Mouse (Mus musculus) frontal cortex, postnatal 25 days (tissue): ENCODE data around the gene Brd2.

ENCODE experiments used
- DNase-seq, 2 experiments: peaks; one replicate each; pipeline ENCODE4 v3.0.0; 2022; ENCODE audit warnings: low spot score in 2 of 2

Gene Brd2

DNA sequence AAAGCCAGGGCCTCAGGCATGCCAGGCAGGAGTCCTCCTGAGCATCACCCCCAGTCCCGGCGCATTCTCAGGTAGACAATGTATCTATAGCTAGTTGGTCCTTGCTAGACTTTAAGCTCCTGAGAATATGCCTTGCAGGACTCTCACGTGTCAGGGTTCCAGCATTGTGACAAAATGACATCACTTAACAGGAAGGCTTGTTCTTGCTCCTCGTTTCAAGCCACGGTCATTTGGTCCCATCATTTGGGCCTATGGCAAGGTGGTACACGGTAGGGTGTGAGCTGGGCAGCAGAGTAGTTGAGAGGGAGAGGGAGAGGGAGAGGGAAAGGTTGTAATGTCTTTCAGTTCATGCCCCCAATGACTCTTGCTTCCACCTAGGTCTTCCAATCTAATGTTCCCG lies 9.5 kb upstream of the Brd2 start:
- no peak for DNase-seq

DNA sequence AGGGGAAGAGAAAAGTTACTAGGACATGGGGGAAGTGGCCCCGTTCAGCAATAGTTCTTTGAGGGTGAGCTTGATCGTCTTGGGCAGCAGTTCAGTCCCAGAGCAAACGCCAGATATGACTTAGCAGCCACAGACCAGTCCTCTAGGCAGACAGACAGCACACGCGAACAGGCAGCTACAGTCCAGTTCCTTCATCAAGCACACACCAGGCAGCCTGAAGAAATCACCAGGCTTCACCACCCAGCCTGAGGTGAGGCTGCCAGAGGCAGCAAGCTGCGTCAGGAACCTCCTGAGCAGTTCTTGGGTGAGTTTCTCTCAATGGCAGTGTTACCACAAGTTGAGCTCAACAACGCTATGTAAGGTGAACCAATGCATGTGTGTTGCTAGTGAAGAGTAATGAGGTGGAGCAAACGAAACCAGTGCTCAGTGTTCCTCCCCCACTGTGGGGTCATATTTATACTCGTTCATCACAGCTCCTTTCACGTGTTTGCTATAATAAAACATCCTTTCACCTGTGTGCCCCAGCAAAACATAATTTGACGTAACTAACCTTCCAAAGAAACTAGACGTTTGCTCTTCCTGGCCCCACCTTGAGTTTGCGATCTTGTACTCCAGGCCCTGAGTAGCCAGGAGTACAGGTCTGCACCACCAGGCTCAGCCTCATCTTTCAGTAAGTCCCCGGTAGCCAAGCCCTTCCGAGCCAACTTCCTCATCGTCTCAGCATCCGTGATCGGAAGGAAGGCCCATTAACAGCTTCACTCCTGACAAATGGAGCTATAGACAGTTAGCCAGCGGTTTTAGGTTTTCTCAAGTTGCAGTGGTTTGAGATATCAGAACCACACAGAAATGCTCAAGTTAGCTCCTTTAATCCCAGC lies 7.9 kb upstream of the Brd2 start:
- no peak for DNase-seq

DNA sequence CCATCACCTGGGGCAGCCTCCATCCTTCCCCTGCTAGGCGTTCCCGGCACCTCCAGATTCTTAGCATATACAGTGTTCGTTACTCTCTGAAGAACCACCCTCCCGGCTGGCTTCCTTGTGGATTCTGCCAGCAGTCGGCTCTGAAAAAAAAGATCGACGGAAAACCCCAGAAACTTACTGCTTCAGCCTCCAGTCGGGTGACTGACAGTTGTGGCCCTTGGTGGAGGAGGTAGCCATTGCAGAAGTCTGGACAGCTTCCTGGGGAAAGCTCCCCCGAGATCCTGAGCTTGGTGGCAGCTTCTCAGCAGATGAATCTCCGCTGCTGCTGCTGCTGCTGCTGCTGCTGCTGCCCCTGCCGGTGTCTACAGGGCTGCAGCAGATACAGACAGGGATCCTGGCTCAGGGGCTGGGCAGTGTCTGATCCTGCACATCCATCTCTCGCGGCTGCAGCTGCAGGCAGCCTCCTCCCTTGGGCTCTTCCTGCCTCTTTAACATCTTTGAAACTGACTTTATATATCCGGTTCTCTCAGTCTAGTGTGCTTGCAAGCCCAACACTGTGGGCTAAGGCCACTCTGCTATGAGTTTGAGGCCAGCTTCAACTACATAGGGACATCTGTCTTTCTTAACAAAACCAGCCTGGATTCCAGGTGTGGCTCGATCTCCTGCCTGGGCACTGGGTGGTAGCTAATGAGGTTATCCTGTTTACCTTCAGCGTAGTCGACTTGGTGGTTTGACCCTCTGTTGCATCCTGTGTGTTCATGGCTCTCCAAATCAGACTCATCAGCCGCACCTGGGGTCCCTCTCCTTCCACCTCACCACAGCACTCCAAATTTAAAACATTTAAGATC lies 6.7 kb upstream of the Brd2 start:
- no peak for DNase-seq

DNA sequence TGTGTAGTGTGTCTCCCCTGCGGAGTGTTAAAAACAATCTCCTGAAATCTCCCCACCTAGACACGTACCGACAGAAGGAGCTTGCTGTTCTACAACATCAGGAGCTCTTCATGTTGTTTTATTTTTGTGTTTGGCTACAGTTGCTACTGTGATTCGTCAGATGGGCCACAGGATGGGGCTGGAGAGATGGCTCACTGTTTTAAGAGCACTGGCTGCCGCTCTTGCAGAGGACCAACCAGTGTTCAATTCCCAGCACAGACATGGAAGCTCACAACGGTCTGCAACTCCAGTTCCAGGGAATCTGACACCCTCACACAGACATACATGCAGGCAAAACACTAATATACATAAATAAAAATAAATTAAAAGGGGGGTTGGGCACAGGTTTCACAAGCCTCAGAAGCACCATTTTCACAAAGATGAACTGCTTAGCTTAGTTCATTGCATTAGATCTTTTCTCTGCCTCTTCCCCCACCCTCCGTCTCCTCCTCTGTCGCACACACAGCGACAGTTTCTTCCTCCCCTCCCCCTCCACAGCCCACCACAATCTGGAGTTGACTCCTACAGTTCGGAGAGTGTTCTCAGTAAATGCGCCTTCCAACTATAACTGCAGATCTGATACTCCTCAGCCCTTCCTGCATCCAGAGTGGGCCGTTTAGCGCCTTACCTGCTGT lies 6.0 kb upstream of the Brd2 start:
- no peak for DNase-seq

DNA sequence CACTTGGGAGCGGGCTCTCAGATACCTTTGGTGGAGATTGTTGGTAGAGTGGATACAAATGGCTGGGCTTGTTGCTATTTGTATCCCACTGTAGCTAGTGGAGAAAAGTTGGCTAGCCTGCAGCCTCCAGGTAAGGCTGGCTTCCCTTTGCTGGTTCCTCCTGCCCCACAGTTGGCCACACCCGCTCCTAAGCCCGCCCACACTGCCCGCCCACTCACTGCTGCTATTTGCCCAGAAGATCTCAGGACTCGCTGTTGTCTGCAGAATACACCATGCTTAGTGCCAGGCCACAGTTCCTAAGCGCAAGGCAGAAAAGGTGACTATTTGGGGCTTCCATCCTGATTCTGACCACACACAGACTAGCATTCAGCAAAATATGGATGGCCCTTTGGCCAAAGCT lies 5.0 kb upstream of the Brd2 start:
- no peak for DNase-seq

DNA sequence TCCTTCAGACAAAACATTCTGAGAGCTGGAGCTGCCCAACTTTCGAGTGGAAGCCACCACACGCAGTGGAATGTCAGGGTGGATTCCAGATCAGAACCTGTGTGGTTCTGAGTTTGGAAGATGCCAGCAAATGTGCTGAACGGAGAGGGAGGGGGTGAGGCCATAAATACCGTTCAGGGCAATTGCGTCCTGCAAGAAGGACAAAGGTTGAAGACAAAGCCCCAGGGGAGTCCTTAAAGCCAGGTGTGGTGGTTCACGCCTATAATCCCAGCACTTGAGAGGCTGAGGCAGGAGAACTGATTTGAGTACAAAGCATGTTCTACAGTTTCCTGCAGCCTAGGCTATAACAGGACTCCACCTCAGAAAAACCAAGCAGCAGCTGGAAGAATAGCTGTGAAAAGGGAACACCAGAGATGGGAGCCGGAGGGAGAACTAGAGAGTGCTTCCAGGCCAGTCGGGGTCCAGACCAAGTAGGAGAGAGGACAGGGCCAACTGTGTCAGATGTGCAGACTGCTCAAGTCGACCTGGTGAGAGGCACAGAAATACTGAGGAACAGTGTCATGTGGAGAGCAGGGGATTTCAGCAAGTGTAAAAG lies 4.5 kb upstream of the Brd2 start:
- no peak for DNase-seq

DNA sequence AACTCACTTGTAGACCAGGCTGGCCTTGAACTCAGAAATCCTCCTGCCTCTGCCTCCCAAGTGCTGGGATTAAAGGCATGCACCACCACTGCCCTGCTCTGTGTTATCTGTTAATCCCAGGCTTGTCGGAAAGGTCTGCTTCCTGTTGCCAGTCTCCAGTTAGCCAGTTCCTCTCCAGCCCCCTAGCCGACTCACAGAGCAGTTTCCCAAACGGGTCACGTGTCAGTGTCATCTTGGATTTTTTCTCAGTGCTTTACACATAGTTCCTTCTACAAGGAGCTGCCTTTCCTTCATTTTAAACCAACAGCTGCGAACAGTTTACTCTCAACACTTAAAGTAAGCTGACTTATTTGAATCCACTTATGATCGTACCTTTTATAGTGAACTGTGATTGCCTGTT lies 2.2 kb upstream of the Brd2 start:
- no peak for DNase-seq

DNA sequence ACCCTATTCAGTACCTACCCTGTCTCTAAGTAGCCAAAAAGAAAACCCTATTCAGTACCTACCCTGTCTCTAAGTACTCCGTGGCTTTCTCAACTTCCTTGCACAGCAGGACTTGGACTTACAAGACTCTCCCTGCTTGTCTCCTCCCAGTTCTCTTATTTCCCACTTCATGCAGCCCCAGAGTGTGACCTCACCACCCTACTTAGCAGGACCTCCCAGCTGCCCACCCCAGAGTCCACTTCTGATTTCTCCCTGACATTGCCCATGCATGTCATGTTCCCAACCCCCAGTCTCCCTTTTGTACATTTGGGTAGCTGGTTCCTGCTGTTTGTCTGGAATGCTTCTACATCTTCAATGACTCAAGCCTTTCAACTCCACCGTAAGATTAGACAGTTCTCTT lies 1.1 kb upstream of the Brd2 start:
- DNase-seq: no peak

DNA sequence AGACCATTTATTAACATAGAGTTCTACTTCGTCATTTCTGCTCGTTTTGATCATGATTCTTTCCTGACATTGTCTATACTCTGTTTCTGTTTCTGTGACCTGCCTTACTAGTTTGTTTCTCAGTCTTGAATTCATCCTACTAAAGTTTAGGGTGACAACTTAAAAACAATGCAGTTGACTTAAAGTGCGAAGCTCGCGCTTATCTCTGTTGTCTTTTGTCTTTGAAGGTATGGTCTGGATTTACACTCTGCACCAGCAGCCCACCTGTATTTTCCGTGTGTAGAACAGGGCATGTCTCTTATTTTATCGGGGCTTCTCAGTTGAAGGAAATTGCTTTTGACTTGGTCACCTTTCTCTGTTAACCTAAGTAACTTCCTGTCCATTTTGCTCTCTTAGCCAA lies 677 bp upstream of the Brd2 start:
- DNase-seq: no peak

DNA sequence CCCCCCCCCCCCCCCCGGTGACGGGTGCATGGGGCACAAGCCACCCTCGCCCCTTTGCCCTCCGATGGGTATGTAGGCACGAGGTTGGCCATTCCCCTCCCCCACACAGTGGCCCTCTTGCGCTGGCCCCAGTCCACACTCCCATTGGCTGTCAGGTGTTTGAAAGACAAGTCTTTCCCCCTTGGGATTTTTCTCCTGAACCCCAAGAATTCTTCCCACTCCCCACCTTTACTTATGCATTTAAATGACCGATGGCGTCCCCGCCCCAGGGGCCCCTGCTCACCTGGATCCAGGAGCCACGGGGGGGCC lies 601 bp downstream of the Brd2 start:
- DNase-seq: no peak

DNA sequence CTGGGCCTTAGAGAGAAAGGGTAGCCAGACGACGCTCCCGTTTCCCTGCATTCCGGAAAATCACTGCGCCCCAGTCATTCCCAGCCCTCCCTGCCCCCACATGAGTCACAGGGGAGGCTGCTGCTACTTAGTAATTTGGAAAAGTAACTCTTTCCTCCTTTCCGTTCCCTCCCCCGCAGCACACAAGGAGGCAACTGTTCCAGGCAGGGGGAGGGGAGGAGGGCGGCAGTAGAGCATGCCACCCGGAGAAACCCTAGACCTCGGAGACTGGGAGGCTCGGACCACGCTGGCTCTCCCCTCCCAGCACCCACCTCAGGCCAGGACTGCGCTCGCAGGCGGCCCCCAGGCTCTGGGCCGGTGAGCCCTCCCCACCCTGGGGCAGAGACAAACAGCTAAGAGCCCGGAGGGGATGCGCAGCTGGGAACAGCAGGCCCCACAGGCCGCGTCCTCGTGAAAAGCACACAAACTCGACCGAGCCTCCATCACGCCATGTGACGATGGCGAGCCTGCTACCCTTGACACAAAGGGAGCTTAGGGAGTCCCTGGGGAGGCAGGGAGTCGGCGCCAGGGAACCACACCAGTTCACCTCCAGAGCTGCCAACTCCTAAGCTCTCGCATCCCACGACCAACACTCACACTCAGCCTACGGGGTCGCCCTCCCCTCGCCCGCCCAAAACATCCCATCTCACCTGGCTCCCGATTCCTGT lies 1.1 kb downstream of the Brd2 start:
- DNase-seq: peak; percentile 75 to 77

DNA sequence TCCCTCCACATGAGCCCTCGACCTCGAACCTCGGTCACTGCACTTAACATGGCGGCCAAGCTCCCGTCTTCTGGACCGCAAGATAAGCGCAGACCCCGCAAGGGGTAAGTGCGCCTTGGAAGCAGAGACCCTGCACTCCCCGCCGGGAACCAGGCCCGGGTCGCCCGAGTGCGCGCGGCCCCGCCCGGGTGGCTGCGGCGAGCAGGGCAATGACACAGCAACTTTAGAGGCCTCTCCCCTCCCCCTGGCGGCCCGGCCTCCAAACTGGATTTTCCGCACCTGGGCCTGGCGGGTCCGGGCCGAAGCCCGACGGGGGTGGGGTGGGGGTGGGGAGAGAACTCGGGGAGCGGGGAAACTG lies 1.6 kb downstream of the Brd2 start:
- peak; percentile 57 to 60 for DNase-seq

DNA sequence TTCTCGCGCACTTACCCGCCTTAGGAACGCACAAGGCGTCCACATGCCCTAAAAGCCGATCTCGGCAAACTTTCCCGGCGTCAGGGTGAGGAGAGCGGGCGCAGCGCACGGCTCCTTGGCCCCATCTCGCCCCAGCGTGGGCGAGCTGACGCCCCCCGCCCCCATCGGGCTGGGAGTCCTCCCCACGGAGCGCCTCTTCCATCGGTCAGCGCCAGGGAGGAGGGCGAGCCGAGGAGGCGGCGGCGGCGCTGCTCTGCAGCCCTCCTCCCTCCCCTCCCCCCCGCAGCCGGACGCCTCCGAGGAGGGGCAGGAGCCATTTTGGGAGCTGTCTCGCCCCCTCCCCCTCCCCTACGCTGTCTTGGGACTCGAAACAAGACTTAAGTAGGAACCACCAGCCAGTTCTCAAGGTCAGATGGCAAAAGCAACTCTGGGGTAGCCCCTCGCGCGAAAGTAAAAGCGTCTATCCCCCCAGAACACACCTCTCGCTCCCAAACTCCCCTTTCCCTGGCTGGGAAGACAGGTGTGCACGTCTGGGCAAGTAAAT lies 2.2 kb downstream of the Brd2 start:
- DNase-seq: peak; percentile 72 to 80

DNA sequence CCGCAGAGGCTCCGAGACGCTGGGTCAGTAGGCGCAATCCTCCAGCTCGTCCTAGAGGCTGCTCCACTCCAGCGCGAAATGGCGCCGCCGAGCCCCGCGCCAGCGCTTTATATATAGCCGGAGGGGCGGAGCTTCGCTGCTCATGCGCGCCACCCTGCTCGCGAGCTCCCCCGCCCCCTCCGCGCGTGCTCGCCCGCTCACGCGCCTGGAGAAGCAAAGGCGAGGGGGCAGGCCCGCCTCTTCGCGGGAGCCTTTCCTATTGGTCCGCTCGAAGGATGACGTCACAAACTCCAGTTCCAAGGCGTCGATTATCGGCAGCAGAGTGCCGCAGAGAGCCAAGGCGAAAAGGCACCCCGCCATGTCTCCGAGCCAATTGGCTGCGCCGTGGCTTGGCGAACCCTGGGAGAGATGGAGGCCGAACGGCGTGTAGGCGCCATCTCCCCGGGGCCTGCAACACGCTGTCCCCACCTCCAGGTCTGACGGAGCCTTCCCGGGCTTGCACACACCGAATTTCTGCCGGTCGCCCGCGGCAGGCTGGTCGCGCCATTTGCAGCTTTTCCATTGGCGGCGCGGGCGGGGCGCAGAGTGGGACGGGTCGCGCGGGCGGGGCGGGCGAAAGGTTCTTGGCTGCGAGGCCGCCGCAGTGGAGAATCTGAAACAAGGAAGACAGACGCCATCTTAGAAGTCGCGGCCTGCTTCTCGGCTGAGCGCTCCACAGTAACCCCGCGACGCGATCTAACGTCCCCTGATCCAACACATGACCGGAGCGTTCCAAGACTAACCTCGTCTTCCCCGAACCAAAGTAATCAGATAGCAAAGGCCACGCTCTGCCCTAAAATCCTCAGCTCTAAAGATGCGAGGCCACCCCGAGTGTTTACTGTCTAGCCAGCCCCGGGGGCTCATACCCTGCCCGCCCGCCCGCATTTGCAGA lies 2.9 kb downstream of the Brd2 start, which contains the start of gene H2-DMa:
TSS of gene H2-DMa (plus strand) at position 293 of the 931 bp plus-strand sequence.
- DNase-seq: peak; percentile 96 to 98

DNA sequence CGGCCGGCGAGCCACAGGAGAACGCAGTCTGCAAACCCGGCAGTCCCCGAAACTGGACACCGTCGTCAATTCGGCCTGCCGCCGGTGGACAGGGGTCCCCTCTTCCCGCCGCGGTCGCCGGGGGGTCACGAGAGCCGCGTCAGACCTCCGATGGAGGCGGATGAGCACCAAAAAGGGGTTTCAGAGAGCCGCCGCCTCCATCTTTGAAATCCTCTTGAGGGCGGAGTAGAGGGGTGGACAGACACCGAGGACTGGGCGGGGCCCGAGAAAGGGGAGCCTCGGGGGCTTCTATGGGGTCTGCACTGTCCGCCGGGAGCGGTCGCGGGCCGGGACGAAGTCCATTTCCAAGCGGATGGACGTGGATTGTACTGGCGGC lies 3.6 kb downstream of the Brd2 start:
- DNase-seq: no peak

DNA sequence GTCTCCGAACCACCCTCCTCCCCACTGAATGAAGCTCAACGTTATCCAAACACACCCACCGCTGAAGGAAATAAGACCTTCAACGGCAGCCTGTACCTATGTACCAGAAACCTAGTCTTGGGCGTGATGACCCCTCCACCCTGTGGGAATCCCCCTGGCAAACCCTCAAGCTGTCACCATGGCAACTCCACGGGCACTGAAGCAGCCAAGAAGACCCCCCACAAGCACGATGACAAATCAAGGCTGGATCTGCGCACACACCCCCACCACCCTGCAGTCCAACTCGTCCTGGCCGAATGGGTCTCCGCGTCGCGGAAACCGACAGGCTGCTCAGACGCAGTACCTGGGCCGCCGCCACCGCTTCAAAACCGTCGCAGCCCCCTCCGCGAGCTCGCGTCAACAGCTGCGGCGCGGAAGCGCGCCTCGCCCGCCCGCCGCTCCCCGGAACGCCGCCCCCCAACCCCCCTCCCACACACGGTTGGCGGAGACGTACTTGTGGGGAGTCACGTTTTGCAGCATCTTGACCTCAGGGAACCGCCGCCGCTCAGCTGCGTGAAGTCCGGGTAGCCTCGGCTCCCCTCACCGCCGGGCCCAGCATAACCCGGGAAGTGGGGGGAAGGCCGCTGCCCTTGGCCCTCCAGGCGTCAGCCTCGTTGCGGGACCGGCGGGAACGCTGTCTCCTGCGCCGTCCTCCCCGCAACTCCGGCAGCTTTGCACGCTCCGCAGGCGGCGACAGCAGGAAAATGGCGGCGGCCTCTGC lies 4.1 kb downstream of the Brd2 start:
- no peak for DNase-seq

DNA sequence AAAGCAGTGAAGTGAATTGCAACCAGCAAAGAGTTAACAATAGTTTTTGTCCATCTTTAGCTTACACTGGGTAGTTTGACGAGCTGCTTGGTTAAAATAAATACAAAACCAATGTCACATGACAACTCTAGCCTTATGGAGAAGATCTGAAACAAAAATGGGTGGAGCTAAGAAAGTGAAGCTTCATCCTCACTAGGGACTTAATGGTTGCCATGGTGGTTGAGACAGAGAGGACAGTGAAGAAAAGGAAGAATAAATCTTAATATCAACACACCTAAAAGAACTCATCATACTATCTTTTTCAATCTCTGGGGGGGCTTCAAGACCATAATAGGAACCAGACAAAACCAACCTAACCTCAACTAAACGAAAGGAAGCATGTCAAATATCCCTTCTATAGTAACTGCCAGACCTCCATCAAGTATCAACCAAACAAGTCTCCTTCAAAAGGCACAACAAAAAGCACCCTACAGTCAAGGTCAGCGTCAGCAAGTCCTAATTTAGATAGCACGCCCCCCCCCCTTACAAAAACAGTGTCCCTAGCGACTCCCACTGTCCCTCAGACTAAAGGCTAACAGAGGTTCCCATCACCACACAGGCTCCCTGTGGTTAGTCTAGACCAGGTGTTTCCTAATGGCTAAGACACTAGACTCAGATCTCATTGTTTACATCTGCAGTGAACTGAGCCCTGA lies 4.9 kb downstream of the Brd2 start:
- no peak for DNase-seq

DNA sequence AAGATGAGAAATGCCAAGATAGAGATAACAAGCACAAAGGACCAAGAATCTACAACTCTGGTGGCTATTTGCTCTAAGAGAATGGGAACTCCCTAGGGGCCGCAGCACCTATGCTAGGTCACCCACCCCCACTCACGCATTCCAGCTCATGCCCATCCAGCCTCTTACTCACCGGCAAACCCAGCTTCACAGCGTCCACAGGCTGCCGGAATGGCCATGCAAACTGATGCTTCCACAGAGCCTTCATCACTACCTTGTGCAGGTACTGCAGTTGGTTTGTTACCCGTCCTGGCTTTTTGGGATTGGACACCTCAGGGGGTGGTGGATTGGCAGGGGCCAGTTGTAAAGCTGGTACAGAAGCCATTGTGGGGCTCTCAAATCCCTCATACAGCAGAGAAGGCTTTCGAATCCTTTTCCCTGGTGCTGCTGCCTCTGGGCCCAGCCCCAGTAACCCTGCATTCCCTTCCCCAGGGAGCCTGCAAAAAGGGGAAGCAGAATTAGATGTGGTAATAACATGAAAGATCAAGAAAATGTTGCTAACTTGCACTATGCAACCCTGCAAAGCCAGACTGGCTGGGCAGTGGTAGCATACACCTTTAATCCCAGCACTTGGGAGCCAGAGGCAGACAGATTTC lies 5.6 kb downstream of the Brd2 start:
- no peak for DNase-seq
